Mouse (Mus musculus) v-Abl transformed pro-B cells (cell line): ENCODE data around the gene Gm20806.
"Not testable (repeated sequence)": the region's sequence is repeated elsewhere in the genome, so short reads cannot be mapped to it uniquely, and the experiment has no call there.

ENCODE experiments used
- in situ Hi-C, 2 experiments: fragments of 400-800 bp; cut with MboI; formaldehyde crosslinking; loops; one replicate each; pipeline ENCODE4 v1.15.1; 2025; ENCODE audit not compliant: unreplicated experiment in 2 of 2

The Gm20806 gene

DNA sequence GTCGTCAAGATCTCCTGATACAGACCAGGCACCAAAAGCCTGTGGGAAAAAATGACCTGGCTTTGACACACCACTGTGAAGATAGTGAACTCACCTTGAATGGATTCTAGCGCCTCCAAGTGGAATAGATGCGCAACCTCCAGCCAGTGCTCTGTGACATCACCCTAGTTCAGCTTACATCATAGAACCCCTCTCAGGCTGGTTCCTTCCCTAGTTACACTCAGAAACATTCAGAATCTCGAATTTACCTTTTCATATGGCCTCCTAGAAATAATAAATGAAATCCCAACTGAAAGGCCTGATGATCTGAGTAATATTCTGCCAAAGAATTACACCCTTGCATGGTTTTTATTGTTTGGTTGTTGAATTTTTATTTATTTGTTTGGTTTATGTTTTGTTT lies at the start of gene Gm20806:
Gene Gm20806 (minus strand): TSS at position 101 of the 400 bp plus-strand sequence.
- in situ Hi-C loops: not testable (repeated sequence)
